Mouse (Mus musculus) small intestine, adult 2 months (tissue): Measurements from ENCODE around the gene Nbr1. TPM values are rescaled to one million over a fixed set of nuclear protein-coding genes. Genes with fewer than 3 reads are reported as not detected.
"Not testable (repeated sequence)": the region's sequence is repeated elsewhere in the genome, so short reads cannot be mapped to it uniquely, and the experiment has no call there.

Experiments used
- H3K27ac ChIP-seq: fragments of 200-500 bp; 2 replicates; pipeline ENCODE4 v1.5.1; 2012; ENCODE audit warnings: low read depth, low read length, control low read depth, inconsistent platforms; ENCODE audit not compliant: insufficient read depth
- H3K27me3 ChIP-seq: fragments of 200-500 bp; 2 replicates; pipeline ENCODE4 v1.6.1; 2012; ENCODE audit warnings: mild to moderate bottlenecking, moderate library complexity, low read length, inconsistent platforms; ENCODE audit not compliant: control insufficient read depth, insufficient read depth
- H3K36me3 ChIP-seq: fragments of 200-500 bp; 2 replicates; pipeline ENCODE4 v1.6.1; 2012; ENCODE audit warnings: mild to moderate bottlenecking, low read length, control low read depth, inconsistent platforms; ENCODE audit not compliant: control insufficient read depth, insufficient read depth
- H3K4me1 ChIP-seq: fragments of 200-500 bp; 2 replicates; pipeline ENCODE4 v1.6.1; 2012; ENCODE audit warnings: low read length, inconsistent platforms, mixed read lengths; ENCODE audit not compliant: control insufficient read depth, insufficient read depth, insufficient read length
- H3K4me3 ChIP-seq: fragments of 200-500 bp; 2 replicates; pipeline ENCODE4 v1.5.1; 2012; ENCODE audit warnings: low read depth, mild to moderate bottlenecking, control low read depth, inconsistent platforms, low read length, moderate library complexity
- CTCF ChIP-seq: fragments of 200-500 bp; IDR thresholded peaks from 2 replicates; pipeline ENCODE4 v1.5.1; 2012; ENCODE audit warnings: low read depth, mild to moderate bottlenecking, control low read depth, inconsistent platforms, low read length, moderate library complexity, mixed read lengths; ENCODE audit not compliant: insufficient replicate concordance, insufficient read length; ENCODE audit errors: extremely low read depth
- POLR2A ChIP-seq: fragments of 200-500 bp; IDR thresholded peaks from 2 replicates; pipeline ENCODE4 v1.6.1; 2012; ENCODE audit warnings: low read depth, mild to moderate bottlenecking, control low read depth, inconsistent platforms, low read length, moderate library complexity
- WGBS: fragments of 180-500 bp; shearing (Covaris S2); methylation state at CpG from one replicate; pipeline ENCODE4 v1.1.7; 2018; 5-methylcytosine and 5-hydroxymethylcytosine counted together
- polyA plus RNA-seq: library from polyadenylated mRNA; depleted of rRNA; stranded (reverse); fragments of >200 nt; gene quantifications from 2 replicates; pipeline ENCODE4 v1.2.3, GENCODE M21; 2012; rRNA removed

Nbr1 gene
- polyA plus RNA-seq, 1 experiment, result 116 TPM

- Histone ChIP-seq H3K27me3 (no peaks in the 10 kb centered on the region), H3K4me1 (no peaks in the 10 kb centered on the region), H3K27ac (peak overlapping the region; percentile 96), H3K4me3 (peak overlapping the region; percentile 55), H3K36me3 (no peaks in the 10 kb centered on the region)
- WGBS, result 3% methylated on average over 8 of the region's 8 CpGs
- TF ChIP-seq CTCF (no peak), POLR2A (no peak)
These were observed 74.7 kb downstream of the Nbr1 start for GRCm38 (mm10) chr11:101626649-101626994.

- Histone ChIP-seq H3K27me3 (no peaks in the 10 kb centered on the region), H3K4me3 (peak within 1 kb of the TSS; percentile 74), H3K36me3 (no peaks in the 10 kb centered on the region), H3K4me1 (no peaks in the 10 kb centered on the region), H3K27ac (peak within 1 kb of the TSS; percentile 96)
- WGBS, result under 1% methylated on average over 34 of the region's 34 CpGs
- TF ChIP-seq POLR2A (peak; percentile 61; the same call in 1 of the 2 replicates), CTCF (no peak)
These were observed 75.3 kb downstream of the Nbr1 start, which contains the start of gene Rdm1 for GRCm38 (mm10) chr11:101626995-101627856. TSS of gene Rdm1 (plus strand) at chr11:101627195.

DNA sequence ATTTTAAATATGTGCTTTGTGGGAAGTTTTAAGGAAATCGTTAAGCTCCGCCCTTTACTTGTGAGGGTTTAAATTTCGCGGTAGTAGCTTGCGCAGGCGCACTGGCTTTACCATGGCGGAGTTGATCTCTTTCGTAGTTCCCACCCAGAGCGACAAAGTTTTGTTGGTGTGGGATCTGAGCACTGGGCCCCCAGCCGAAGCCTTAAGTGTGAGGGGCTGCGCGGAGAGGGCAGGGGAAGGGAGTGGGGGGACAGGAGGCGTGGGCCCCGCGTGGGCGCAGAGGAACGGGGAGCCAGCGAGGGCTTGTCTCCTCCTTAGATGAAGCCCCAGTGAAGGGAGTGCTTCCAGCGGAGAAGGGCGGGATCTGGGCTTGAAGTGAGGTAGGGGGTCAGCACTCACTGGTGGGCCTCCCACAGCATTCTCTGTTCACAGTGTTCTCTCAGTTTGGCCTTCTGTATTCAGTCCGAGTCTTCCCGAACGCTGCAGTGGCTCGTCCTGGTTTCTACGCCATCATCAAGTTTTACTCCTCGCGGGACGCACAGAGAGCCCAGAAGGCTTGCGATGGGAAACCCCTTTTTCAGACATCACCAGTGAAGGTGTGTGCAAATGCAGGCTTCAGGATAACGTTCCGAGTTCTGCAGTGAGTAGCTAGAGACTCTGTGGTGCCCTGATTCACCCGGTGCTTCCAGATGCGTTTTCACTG, 76.1 kb downstream of the Nbr1 start:
- no peaks in the 10 kb centered on the region for H3K27me3 ChIP-seq
- no peaks in the 10 kb centered on the region for H3K36me3 ChIP-seq
- peak overlapping the region; percentile 74 for H3K4me3 ChIP-seq
- no peaks in the 10 kb centered on the region for H3K4me1 ChIP-seq
- peak; percentile 58; the same call in 1 of the 2 replicates for TF ChIP-seq POLR2A
- no peak for TF ChIP-seq CTCF
- WGBS, result under 1% methylated on average over 33 of the region's 33 CpGs
- peak overlapping the region; percentile 76 for H3K27ac ChIP-seq

- not testable (repeated sequence) for H3K4me1 ChIP-seq, H3K27ac ChIP-seq, H3K36me3 ChIP-seq, H3K27me3 ChIP-seq, H3K4me3 ChIP-seq
- 55% methylated on average over 5 of the region's 5 CpGs for WGBS
These were observed 76.9 kb downstream of the Nbr1 start for GRCm38 (mm10) chr11:101628733-101629417.

Other genes starting within 250 kb of the Nbr1 start
- 157 and 163 TPM in 2 replicates for gene Becn1, start 249.9 kb upstream of the Nbr1 start, polyA plus RNA-seq
- gene Psme3, start 235.9 kb upstream of the Nbr1 start, polyA plus RNA-seq, result 19.9 and 36.7 TPM in 2 replicates
- 2.7 and 5.9 TPM in 2 replicates for gene Aoc2, start 227.1 kb upstream of the Nbr1 start, polyA plus RNA-seq
- gene Aoc3, start 221.5 kb upstream of the Nbr1 start, polyA plus RNA-seq, result 6.6 and 8.9 TPM in 2 replicates
- gene G6pc, start 184.6 kb upstream of the Nbr1 start, polyA plus RNA-seq, result 8.8 and 9.7 TPM in 2 replicates
- 8.5 and 10.8 TPM in 2 replicates for gene Aarsd1, start 134.5 kb upstream of the Nbr1 start, polyA plus RNA-seq
- 0.11 TPM in 1 of 2 replicates, not detected in the other for gene Gm27029, start 127.4 kb upstream of the Nbr1 start, polyA plus RNA-seq
- gene Rundc1, start 127.1 kb upstream of the Nbr1 start, polyA plus RNA-seq, result 15.4 and 23.7 TPM in 2 replicates
- 0.51 and 0.89 TPM in 2 replicates for gene Ptges3l, start 126.8 kb upstream of the Nbr1 start, polyA plus RNA-seq
- 178 and 244 TPM in 2 replicates for gene Rpl27, start 109.9 kb upstream of the Nbr1 start, polyA plus RNA-seq
- gene Ifi35, start 103.7 kb upstream of the Nbr1 start, polyA plus RNA-seq, result 44.3 and 123 TPM in 2 replicates
- 18.5 and 28.1 TPM in 2 replicates for gene Rnd2, start 87.2 kb upstream of the Nbr1 start, polyA plus RNA-seq
- 92.5 and 272 TPM in 2 replicates for gene Vat1, start 85.9 kb upstream of the Nbr1 start, polyA plus RNA-seq
- gene Brca1, start 194 bp upstream of the Nbr1 start, polyA plus RNA-seq, result 0.24 and 1.0 TPM in 2 replicates
- gene Tmem106a, start 30.1 kb downstream of the Nbr1 start, polyA plus RNA-seq, result 57.2 and 171 TPM in 2 replicates
- not detected in 2 replicates for gene Gm11634, start 47.1 kb downstream of the Nbr1 start, polyA plus RNA-seq
- gene Rdm1, start 75.0 kb downstream of the Nbr1 start, polyA plus RNA-seq, result 6.3 and 12.4 TPM in 2 replicates
- 7.6 and 27.9 TPM in 2 replicates for gene Arl4d, start 113.4 kb downstream of the Nbr1 start, polyA plus RNA-seq
- 4.6 and 8.0 TPM in 2 replicates for gene Dhx8, start 180.8 kb downstream of the Nbr1 start, polyA plus RNA-seq
- gene Etv4, start 233.2 kb downstream of the Nbr1 start, polyA plus RNA-seq, result 0.95 and 2.3 TPM in 2 replicates